Comparison of ENCODE assay signal across 7 mouse cellular contexts in the genomic region with DNA sequence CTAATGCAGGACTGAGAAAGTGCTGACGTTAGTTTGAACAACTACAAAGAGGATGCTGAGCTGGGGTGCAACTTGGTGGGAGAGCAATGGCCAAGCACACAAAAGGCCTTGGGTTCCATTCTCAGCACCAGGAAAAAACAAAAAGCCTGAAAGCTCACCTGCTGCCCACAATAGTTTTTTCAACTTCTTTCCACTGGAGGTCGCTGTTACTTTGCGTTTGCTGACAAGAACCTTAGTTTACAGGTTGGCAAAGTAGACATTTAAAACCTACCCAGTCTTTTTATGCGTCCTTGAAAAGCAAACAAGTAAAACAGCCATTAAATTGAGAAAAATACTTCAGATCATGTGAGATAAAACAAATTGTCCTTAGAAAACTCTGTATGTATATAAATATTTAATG. TPM values are rescaled to one million over a fixed set of nuclear protein-coding genes. Genes with fewer than 3 reads are reported as not detected.
DNase-seq lines count a peak whose midpoint lies in the region; ATAC-seq and TF ChIP-seq lines count a peak whose summit lies in the region.

No protein-coding gene starts in this region.

- H3K4me2 ChIP-seq in liver, postnatal 0 days (ENCODE audit: low read depth, low read length) = no peak overlapping the region

- peak; percentile 24 for DNase-seq in layer of hippocampus, adult 11-12 months (ENCODE audit: low spot score)
- DNase-seq in layer of hippocampus, adult 8-10 months (ENCODE audit: low spot score in 2 of 2) = no peak
- DNase-seq in CD4-positive helper T cell, adult 2 months (ENCODE audit: low read depth, low spot score) = peak; percentile 29
- no peak for DNase-seq in G1E (ENCODE audit: low spot score)
- peak; percentile 72 for DNase-seq in embryo, embryonic 10.5 days (ENCODE audit: low spot score)
- DNase-seq in liver, postnatal 0 days = peak; percentile 17

- H3K27me3 ChIP-seq in G1E (ENCODE audit: insufficient read depth, low read length) = peaks cover 5% of the 10 kb centered on the region; the same call in 1 of the 2 replicates
- no peaks in the 10 kb centered on the region for H3K27me3 ChIP-seq in liver, postnatal 0 days (ENCODE audit: insufficient read depth, low read length)

- TF ChIP-seq EP300 in liver, postnatal 0 days (IDR thresholded peaks at IDR 0.05; ENCODE audit: low read depth) = no peak

- H3K36me3 ChIP-seq in G1E (replicated peaks) = no peaks in the 10 kb centered on the region
- no peaks in the 10 kb centered on the region for H3K36me3 ChIP-seq in liver, postnatal 0 days (replicated peaks; ENCODE audit: insufficient read depth, low read length)

- no peaks in the 10 kb centered on the region for H3K9me3 ChIP-seq in G1E (replicated peaks)
- H3K9me3 ChIP-seq in liver, postnatal 0 days (ENCODE audit: low read length) = no peaks in the 10 kb centered on the region

- WGBS in liver, postnatal 0 days (ENCODE audit: insufficient replicate concordance) = 12% methylated on average over 4 of the region's 4 CpGs

- H3K4me3 ChIP-seq in G1E (ENCODE audit: low read depth, low read length) = no peak overlapping the region
- no peak overlapping the region for H3K4me3 ChIP-seq in liver, postnatal 0 days (ENCODE audit: low read depth, low read length)

- no peaks in the 10 kb centered on the region for H3K4me1 ChIP-seq in G1E (ENCODE audit: insufficient read depth, low read depth, low read length)
- no peaks in the 10 kb centered on the region for H3K4me1 ChIP-seq in liver, postnatal 0 days (ENCODE audit: insufficient read depth)

- 0 out of 2 replicates have a peak, but pooled peaks have one; percentile 13 for TF ChIP-seq CTCF in G1E (IDR thresholded peaks at IDR 0.05; ENCODE audit: low read depth, low read length)
- TF ChIP-seq CTCF in liver, postnatal 0 days (IDR thresholded peaks at IDR 0.05; ENCODE audit: low read depth) = peak; percentile 65

- H3K9ac ChIP-seq in liver, postnatal 0 days (replicated peaks) = no peak overlapping the region

- no peak overlapping the region for H3K27ac ChIP-seq in liver, postnatal 0 days (ENCODE audit: low read depth)

- no peak for ATAC-seq in G1E (ENCODE audit: extremely low read depth, insufficient number of reproducible peaks, low FRiP score, poor library complexity, severe bottlenecking)
- no peak for ATAC-seq in liver, postnatal 0 days
- ATAC-seq in activated CD4-positive, CD25-positive, alpha-beta regulatory T cell, adult 4 months = no peak

RNA-seq across cellular contexts. Expression of gene Mylk4, which starts 15.7 kb away (rescaled TPM):
- under 1 TPM in 3 of 4 experiments, not detected in 1; 0.20 to 0.41 (median 0.25) TPM for total RNA-seq in layer of hippocampus, adult 8-10 months (2022)
- total RNA-seq in G1E (2014; fragmentation: Nextera tagmentation) (not detected in 2 replicates), G1E (2017) (0.05 TPM in 1 of 2 replicates, not detected in the other)
- not detected in 2 replicates for polyA plus RNA-seq in G1E (2012)
- polyA plus RNA-seq in liver, postnatal 0 days (2015; fragmentation: Nextera tagmentation; extraction: Ambion mirVana) = 0.06 TPM in 1 of 2 replicates, not detected in the other
- not detected for polyA plus RNA-seq in activated CD4-positive, CD25-positive, alpha-beta regulatory T cell, adult 4 months (2017; shearing (Covaris generic))

RNA-seq across cellular contexts. Expression of gene Wrnip1, which starts 33.7 kb away (rescaled TPM):
- total RNA-seq in layer of hippocampus, adult 8-10 months (2022) = 10 to 100 TPM; 53.8 to 68.3 (median 56.4) TPM
- 18.0 and 30.2 TPM in 2 replicates for total RNA-seq in G1E (2014; fragmentation: Nextera tagmentation)
- total RNA-seq in G1E (2017) = 46.6 and 47.9 TPM in 2 replicates
- polyA plus RNA-seq in G1E (2012) = 26.7 and 31.6 TPM in 2 replicates
- polyA plus RNA-seq in liver, postnatal 0 days (2015; fragmentation: Nextera tagmentation; extraction: Ambion mirVana) = 7.9 and 12.2 TPM in 2 replicates
- 1 to 10 TPM; 6.6 to 7.3 TPM for polyA plus RNA-seq in activated CD4-positive, CD25-positive, alpha-beta regulatory T cell, adult 4 months (2017; shearing (Covaris generic))

RNA-seq across cellular contexts. Expression of gene D930007J09Rik, which starts 34.5 kb away (rescaled TPM):
- 1 to 10 TPM in 2 of 4 experiments, not detected in 2; 1.3 to 1.6 TPM for total RNA-seq in layer of hippocampus, adult 8-10 months (2022)
- total RNA-seq in G1E (2014; fragmentation: Nextera tagmentation) (not detected in 2 replicates), G1E (2017) (not detected in 2 replicates)
- not detected in 2 replicates for polyA plus RNA-seq in G1E (2012)
- not detected in 2 replicates for polyA plus RNA-seq in liver, postnatal 0 days (2015; fragmentation: Nextera tagmentation; extraction: Ambion mirVana)
- not detected for polyA plus RNA-seq in activated CD4-positive, CD25-positive, alpha-beta regulatory T cell, adult 4 months (2017; shearing (Covaris generic))

Comparison
In these comparisons a context has a peak if more than half of its experiments do, and no peak if none do; other contexts are left out.
1. DNase-seq: peak in layer of hippocampus, adult 11-12 months (single experiment), CD4-positive helper T cell, adult 2 months (single experiment), embryo, embryonic 10.5 days (single experiment) and liver, postnatal 0 days (single experiment); none in layer of hippocampus, adult 8-10 months (0 of 2) and G1E (single experiment).